Mouse (Mus musculus) mouse embryonic stem cell (cell line): ENCODE measurements around the gene Vps25.

ENCODE experiments used
- in situ Hi-C, 2 experiments: fragments of 300-500 bp; cut with MboI; formaldehyde crosslinking; loops; 1 replicate in 1 of 2; 3 replicates in 1 of 2; pipeline ENCODE4 v1.14.3; 2019 to 2020; ENCODE audit warnings: low sequenced_read_pairs in 2 of 2, low pct_unique_long_range_greater_than_20kb in 1 of 2, mixed read lengths in 1 of 2; ENCODE audit not compliant: unreplicated experiment in 1 of 2

Gene Vps25

DNA sequence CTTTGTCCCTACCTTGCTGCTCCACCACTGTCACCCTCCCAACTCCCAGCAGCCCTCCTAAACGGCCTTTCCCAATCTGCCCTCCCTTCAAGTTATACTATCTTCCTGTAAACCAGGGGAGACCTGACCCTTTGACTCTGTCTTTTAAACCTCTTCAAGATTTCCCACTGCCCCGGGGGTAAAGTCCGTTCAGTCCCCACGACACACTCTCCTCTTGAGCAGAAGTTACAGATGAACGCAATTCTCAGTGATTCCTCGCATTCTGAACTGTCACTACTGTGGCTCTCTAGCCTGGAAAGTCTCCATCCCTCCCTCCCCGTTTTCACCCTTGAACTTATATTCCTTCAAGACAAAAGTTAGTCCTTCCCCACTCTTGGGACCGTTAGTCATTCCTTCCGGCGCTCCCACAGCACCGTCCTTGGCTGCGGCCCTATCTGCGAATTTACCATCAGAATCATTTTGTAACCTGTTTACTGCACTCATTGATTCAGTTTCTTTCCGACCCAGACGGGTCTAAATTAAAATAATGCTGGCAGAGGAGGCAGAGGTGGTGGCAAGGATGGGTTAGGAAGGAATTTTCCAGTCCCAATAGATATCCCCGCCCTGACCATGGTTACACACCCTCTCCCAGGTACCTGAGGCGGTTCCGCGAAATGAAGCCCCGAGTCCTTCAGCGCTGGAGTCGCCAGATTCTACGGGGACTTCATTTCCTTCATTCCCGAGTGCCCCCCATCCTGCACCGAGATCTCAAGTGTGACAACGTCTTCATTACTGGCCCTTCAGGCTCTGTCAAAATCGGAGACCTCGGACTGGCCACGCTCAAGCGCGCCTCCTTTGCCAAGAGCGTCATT, 9.9 kb downstream of the Vps25 start:
- in situ Hi-C loops = no loop called here

DNA sequence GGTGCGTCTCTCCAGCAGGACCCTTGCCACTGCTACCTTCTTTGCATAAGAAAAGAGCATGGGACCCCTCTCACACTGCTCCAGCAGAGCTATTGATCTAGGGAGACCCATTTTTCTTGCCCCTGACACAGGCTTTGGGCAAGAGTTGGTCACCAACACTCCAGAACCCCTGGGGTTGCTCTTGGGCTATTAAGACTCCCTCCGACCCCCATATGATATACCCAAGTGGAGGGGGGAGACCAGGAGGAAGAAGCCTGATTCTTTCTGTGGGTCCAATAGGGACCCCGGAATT, 10.4 kb downstream of the Vps25 start:
- in situ Hi-C loops = no loop called here

DNA sequence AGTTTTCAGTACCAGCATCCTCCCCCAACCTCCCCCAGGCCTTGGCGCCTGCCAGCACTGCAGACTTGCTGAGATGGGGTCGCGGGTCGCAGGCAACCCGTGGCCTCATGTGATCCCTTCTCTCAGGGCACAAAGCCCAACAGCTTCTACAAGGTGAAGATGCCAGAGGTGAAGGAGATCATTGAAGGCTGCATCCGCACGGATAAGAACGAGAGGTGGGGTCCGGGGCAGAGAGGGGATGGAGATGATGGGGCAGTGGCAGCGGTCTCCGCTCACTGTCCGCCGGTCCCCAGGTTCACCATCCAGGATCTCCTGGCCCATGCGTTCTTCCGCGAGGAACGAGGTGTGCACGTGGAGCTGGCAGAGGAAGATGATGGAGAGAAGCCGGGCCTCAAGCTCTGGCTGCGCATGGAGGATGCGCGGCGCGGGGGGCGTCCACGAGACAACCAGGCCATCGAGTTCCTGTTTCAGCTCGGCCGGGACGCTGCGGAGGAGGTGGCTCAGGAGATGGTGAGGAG, 11.5 kb downstream of the Vps25 start:
- in situ Hi-C loops = no loop called here

DNA sequence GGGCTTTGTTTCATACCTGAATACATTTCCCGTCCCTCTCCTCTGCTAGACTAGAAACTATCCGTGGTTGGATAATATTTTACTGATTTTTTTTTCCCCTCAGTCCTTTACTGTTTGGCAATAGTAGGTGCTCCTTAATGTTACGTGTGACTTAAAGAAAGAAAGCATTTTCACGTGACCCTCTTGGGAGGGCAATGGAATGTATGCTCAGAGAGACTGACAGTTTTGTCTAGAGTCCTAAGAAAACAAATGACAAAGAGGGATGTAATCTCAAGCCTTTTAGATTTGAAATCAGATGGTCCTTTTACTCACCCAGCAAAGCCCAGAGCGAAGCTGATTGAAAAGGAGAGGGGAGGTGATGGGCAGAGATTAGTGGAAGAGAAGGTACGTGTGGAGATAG, 12.4 kb downstream of the Vps25 start:
- in situ Hi-C loops = no loop called here

DNA sequence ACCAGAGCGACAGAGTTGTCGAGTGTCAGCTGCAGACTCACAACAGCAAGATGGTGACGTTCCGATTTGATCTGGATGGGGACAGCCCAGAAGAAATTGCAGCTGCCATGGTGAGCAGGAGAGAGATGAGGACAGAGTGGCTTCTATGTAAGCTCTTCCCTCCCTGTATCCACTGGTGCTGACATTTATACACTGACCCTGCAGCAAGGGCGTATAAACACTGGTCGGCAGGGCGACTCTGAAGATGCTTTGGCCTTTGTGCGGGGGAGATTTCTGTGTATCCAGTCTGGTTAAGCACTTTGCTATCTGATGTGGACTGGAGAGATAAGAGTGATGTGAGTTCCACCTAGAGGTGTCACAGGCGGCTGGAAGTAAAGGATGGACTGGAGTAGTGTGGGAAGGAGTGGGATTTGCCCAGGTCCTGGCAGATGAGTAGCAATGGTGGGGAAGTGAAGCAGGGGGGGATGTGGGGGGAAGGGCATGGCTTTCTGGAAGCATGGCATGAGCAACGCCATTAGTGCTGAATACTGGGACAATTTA, 16.1 kb downstream of the Vps25 start:
- in situ Hi-C loops = no loop called here

DNA sequence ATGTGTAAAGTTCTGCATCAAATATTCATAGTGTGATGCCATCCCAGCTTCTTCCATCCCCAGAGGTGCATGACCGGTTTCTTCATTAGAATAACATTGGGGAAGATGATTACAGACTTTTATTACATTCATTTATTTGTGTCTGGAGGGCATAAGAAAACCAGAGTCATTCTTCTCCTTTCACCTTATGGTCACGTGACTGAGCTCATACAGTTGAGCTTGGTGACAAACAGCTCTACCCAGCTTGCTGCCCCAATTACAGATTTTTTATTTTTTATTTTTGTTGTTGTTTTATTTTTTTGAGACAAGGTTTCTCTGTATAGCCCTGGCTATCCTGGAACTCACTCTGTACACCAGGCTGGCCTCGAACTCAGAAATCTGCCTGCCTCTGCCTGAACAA, 18.9 kb downstream of the Vps25 start:
- in situ Hi-C loops = no loop called here

DNA sequence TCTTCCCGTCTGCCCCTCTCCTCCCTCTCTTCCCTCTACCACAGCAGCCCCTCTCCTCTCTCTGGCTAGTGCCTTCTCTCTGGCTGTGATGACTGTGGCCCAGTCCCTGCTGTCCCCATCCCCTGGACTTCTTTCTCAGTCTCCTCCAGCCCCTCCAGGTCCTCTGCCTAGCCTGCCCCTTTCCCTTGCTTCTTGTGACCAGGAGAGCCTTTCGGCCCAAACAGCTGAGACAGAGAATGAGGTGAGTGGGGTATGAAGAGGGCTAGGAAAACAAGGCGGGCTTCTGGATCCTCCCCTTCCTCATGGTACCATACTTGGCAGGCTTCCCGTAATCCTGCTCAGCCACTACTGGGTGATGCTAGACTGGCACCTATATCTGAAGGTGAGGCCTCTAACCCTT, 21.8 kb downstream of the Vps25 start:
- in situ Hi-C loops = no loop called here

DNA sequence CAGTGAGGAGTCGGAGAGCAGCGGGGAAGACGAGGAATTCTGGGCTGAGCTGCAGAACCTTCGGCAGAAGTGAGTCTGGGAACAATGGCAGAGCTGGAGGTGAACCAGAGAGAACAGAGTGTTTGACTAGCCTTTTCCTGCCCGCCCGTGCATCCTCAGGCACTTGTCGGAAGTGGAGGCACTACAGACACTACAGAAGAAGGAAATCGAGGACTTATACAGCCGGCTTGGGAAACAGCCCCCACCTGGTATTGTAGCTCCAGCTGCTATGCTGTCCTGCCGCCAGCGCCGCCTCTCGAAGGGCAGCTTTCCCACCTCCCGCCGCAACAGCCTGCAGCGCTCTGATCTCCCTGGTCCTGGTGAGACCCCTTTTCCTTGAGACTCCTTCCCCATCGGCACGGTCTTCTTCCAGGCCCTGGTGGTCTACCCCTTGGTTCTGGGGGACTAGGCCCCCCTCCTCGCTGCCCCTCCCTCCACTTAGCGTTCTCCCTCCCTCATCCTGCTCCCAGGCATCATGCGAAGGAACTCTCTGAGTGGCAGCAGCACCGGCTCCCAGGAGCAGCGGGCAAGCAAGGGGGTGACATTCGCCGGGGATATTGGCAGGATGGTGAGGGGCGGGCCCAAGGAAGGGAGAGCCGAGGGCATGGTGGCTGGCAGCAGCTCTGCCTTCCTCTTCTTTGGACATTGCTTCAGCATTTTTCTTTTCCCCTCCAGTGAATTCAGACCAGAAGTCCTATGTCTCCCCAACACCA, 23.0 kb downstream of the Vps25 start:
- in situ Hi-C loops = no loop called here

DNA sequence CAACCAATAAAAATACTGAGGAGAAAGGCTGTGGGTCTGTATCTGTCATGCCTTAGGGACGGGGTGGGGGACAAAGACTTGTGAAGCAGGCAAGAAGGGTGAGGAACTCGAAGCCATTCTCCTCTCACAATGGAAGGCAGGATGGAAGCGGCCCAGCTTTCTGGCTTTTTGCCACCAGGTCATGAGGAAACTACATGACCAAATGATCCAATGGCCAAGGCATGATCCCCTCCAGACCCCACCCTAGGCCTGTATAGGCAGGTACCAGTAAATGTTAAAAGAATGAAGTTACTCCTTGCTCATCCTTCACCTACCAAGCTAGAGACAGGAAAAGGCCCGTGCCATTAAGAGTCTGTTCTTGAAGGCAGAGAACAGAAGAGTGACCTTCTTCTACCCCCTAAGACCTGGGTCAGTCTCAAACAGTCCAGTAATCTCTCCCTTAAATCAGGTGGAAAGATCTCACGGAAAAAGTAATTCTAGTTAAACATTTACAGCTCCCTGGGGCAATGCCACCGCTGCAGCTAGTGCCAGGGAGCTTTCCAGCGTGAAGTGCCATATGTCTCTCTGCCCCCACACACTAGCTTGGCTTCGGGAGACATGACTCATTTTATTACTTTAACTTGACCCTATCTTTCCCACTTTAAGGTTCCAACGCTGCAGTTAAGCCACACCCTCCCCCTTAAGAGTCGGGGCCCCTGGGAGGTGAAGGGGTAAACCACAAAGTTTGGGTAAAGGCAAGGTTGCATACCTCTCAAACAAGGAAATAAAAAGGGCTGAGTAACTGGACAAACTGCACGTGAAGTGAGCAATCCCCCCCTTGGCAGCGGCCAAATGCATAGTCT, 24.1 kb downstream of the Vps25 start:
- in situ Hi-C loops = no loop called here

DNA sequence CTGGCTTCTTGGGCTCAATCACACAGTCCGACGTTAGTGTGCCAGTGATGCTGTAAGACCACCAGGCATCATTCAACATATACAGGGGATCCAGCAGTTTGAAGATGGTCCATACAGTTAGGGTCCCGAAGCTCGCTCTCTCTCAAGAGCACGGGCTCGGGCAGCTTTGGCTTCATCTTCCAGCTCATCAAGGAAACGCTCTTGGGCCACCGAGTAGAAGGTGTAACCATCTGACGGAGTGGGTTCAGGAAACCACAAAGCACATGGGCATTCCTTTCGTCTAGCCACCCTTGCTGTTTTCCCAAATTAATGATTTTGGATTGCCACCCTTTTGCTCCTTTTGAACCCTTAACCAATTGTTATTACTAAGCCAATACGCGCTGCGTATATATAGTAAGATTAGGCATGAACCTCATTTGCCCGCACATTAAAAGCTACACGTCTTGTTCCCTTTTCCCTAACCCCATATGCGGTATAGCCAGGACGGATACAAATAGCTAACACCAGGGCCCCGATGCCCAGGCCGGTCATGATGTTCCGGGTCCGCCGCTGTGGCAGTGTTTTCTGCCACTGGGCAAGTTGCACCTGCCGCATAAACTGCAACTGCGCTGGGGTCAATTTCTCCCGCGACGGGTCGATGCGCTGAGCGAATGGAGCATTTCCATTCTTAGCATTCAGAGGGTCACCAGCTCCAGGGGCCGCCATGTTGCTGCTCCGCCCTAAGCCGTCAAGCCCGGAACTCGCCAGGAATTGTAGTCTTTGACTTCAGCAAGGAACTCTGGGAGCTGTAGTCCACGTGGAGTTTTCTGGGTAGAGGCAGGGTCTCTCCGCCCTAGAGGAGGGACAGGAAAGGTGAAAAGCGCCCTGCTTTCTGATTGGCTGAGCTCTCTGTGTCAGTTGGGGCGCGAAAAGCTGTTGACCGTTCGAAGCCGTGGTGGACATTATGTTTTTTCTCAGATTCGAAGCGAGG, 25.0 kb downstream of the Vps25 start, which contains the start of the genes Cntd1 and Coa3:
TSS of gene Cntd1 (plus strand) at position 790 of the 970 bp plus-strand sequence.
TSS of gene Coa3 (minus strand) at position 892 of the 970 bp plus-strand sequence.
- in situ Hi-C loops = no loop called here

DNA sequence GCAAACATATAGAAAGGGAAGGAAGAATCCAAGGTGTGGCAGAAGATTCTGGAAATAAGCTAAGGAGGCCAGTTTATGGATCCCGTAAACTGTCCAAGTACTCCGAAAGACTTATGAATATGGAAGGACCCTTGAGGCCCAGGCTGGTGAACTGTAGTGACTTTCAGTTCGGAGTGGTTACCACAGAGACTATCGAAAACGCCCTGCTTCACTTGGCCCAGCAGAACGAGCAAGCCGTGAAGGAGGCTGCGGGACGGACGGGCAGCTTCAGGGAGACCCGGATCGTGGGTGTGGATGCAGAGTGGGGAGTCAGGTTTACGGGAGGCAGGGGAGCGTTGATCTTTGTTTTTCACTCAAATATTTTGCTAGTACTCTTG, 25.7 kb downstream of the Vps25 start:
- in situ Hi-C loops = no loop called here

DNA sequence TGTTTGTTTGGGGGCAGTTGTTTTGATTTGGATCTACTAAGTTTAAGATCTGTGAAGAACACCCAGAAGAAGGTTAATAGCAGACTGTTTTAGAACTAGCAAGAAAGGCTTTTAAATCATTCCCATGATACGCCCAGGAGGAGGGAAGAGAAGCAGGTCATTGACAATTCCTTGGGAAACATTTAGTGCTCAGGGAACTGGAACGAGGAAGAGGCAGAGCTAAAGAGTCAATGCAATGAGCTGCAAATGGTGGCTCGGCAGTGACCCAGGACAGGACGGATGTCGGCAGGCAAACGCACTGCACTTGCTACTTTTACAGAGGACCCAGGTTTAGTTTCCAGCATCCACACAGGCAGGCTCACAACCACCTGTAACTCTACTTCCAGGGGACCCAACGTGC, 27.3 kb downstream of the Vps25 start:
- in situ Hi-C loops = no loop called here

DNA sequence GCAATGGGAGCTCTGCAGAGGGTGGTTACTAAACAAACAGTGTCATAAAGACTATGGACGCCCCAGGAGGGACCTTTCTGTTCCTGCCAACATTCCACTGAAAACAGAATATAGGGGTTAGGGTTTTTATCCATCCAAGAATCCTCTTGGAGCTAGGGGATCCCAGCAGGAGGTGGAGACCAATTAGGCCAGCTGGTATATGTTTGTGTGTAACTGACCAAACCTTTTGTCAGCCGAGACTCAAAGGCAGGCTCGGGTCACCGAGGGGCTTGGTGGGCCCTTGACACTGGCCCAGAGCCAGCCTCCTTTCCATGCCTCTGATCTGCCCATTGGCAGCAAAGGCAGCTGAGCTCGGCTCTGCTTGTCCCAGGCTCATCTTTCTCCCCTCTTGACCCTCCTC, 29.4 kb downstream of the Vps25 start:
- in situ Hi-C loops = no loop called here

DNA sequence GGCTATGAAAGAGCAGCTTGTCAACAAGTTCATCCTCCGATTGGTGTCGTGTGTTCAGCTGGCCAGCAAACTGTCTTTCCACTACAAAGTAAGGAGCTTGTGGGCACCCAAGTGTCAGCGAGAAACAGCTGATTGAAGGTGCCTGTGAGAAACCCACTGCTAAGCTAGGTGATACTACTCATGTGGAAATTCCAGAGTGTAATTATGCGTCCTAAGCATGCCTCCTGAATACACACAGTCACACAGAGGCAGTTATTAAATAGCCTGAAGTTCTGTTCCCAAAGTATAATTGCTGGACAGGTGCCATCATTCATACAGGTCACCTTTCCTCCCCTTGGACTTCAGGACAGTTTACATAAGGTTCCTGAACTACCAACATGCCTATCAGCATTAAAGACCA, 30.3 kb downstream of the Vps25 start:
- in situ Hi-C loops = no loop called here

DNA sequence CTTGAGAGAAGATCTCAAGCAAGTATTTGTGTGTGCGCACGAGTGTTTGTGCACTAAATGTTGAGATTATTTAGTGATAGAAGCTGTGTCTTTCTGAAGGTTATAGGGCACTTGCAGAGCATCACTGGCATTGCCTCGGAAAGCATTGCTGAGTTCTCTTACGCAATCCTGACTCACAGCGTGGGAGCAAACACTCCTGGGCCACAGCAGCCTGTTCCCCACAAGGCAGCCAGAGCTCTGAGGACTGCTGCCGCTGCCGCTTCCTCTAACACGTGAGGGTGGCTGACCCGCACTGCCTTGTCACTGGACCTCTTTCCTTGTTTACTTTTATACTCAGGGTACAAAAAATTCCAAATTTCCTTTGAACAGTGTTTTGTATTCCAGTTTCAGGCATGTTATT, 33.8 kb downstream of the Vps25 start:
- in situ Hi-C loops = no loop called here

DNA sequence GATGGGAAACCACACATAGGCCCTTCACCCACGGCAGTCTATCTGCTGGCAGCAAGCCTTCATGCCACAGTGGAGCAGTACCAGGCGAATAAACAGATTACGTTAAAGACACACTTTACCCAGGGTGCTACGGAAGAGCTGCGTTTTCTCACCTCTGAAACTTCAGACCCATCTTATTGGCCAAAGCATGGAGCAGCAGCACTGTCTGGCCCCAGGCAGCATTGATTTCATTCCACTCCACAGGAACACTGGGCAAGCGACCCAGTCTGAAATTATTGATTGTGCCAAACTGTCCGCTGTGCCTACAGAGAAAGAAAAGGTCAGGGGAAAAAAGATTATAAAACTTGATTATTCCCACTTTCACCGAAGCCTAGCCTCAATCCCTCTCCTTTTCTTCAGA, 37.7 kb downstream of the Vps25 start:
- in situ Hi-C loops = no loop called here

DNA sequence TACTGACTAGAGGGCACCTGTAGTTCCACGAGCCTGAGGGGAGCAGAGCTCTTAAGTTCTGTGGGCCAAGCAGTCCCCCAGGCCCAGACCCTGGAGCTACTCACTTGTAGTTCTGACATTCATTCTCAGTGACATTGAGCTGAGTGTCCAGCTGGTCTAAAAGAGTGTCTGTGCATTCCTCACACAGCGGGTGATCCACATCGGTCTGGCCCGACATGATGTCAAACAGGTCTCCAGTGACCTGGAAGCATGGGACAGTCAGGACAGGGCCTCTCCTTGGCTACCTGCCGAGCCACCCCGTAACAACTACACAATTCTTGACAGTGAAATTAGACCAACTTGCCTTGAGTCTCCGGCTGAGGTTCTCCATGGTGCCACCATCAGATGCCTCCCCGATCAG, 41.7 kb downstream of the Vps25 start:
- in situ Hi-C loops = no loop called here

DNA sequence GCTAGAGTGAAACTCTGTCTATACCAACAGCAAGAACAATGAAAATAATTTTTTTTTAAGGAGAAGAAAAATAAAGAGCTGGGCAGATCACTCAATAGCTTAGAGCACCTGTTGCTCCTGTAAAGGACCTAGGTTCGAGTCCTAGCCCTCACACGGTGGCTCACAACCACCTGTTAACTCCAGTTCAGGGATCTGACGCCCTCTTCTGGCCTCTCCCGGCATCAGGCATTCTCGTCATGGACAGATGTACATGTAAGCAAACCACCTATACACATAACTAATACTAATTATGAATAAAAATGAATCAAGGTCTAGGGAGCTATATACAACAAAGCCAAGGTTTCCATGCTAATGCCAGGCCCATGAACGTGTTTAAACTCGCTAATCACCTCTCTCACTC, 47.4 kb downstream of the Vps25 start:
- in situ Hi-C loops = no loop called here
